ENCODE assay signal across 16 mouse cellular contexts in the genomic region with DNA sequence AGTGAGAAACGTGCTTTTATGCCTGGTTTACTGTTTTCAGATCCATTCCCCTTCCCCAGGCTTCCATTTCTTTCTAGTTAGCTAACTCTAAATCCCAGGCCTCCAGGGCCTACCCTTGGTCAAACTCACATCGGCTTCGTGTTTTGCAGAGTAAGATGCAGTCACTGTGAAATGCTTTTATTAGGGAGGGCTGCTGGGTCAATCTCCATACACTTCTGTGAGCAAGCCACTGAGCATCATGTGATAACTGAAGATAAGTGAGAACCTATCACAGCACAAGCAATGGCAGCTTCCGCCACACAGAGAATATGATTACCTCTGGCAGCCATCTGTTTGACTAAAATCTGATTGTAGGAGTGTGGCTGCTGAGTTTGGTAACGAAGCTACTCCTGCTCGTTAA. TPM values are rescaled to one million over a fixed set of nuclear protein-coding genes. Genes with fewer than 3 reads are reported as not detected.
"Had no signal": no experiment of that assay in that cellular context is flagged by ENCODE, and none has a peak within 500 bp of the region (broad histone marks: within the 10 kb centered on the region; RNA-seq: fewer than 3 reads in every experiment).

No protein-coding gene starts in this region.

- DNase-seq: kidney, adult 11 months; kidney, adult 9 months; kidney, postnatal 36 days; lung, adult 2 months; lung, postnatal 36 days; thymus, postnatal 4 days had no signal

- H3K4me1 ChIP-seq: limb, embryonic 10.5 days; liver, embryonic 15.5 days had no signal

- H3K4me2 ChIP-seq: liver, embryonic 11.5 days; liver, embryonic 15.5 days had no signal

- H3K36me3 ChIP-seq: limb, embryonic 10.5 days; liver, embryonic 15.5 days had no signal

- H3K27ac ChIP-seq: kidney, postnatal 0 days; layer of hippocampus, adult 2 months; limb, embryonic 10.5 days; liver, embryonic 15.5 days; stomach, postnatal 0 days had no signal

- H3K27me3 ChIP-seq: liver, embryonic 15.5 days had no signal

- H3K4me3 ChIP-seq: layer of hippocampus, adult 2 months; limb, embryonic 10.5 days; liver, embryonic 15.5 days had no signal

- H3K9me3 ChIP-seq: limb, embryonic 10.5 days; liver, embryonic 15.5 days had no signal

- H3K9ac ChIP-seq: liver, embryonic 15.5 days had no signal

- ATAC-seq: lung, postnatal 0 days had no signal

RNA-seq across cellular contexts. Expression of a gene that starts 59.7 kb away (rescaled TPM):
- total RNA-seq: layer of hippocampus, adult 2 months; left cerebral cortex, adult 18-20 months; left cerebral cortex, postnatal 10 days; megakaryocyte progenitor cell, adult 5-6 weeks had no signal
- polyA plus RNA-seq: liver, embryonic 15.5 days had no signal
